Mouse (Mus musculus) lung, postnatal 0 days (tissue): Measurements from ENCODE around the gene Zfp655. TPM values are rescaled to one million over a fixed set of nuclear protein-coding genes. Genes with fewer than 3 reads are reported as not detected.
A peak's percentile ranks its signal among the peaks of the same experiment; 100 is the strongest.

Experiments used
- ATAC-seq: fragments of 200-750 bp; cut with Nextera tagmentation; 2 replicates; pipeline ENCODE4 v1.8.0; 2017; ENCODE audit warnings: moderate library complexity
- DNase-seq: peaks from one replicate; pipeline ENCODE4 v3.0.0-alpha.2; 2016; ENCODE audit warnings: low spot score
- H3K27ac ChIP-seq: fragments of 300-500 bp; sonication (generic); 2 replicates; pipeline ENCODE4 v1.5.1; 2014; ENCODE audit warnings: antibody characterized with exemption, mild to moderate bottlenecking, low read length, mixed read lengths
- H3K27me3 ChIP-seq: fragments of 300-500 bp; sonication (generic); replicated peaks from 2 replicates; pipeline ENCODE4 v1.6.1; 2014; ENCODE audit warnings: low read length, mixed read lengths; ENCODE audit not compliant: insufficient read depth
- H3K36me3 ChIP-seq: fragments of 300-500 bp; sonication (generic); 2 replicates; pipeline ENCODE4 v1.6.1; 2014; ENCODE audit warnings: low read length, mixed read lengths; ENCODE audit not compliant: insufficient read depth
- H3K4me1 ChIP-seq: fragments of 300-500 bp; sonication (generic); 2 replicates; pipeline ENCODE4 v1.6.1; 2014; ENCODE audit warnings: antibody characterized with exemption, low read depth, low read length, mixed read lengths; ENCODE audit not compliant: insufficient read depth
- H3K4me2 ChIP-seq: fragments of 300-500 bp; sonication (generic); replicated peaks from 2 replicates; pipeline ENCODE4 v1.6.1; 2014; ENCODE audit warnings: low read depth, mild to moderate bottlenecking, low read length, moderate library complexity, mixed read lengths
- H3K4me3 ChIP-seq: fragments of 300-500 bp; sonication (generic); 2 replicates; pipeline ENCODE4 v1.5.1; 2014; ENCODE audit warnings: low read depth, low read length
- H3K9ac ChIP-seq: fragments of 300-500 bp; sonication (generic); replicated peaks from 2 replicates; pipeline ENCODE4 v1.6.1; 2014; ENCODE audit warnings: low read depth, mild to moderate bottlenecking
- H3K9me3 ChIP-seq: fragments of 300-500 bp; sonication (generic); 2 replicates; pipeline ENCODE4 v1.6.1; 2016; ENCODE audit warnings: low read length, mixed read lengths
- CTCF ChIP-seq: IDR thresholded peaks from 2 replicates; pipeline ENCODE4 v1.5.1; 2016; ENCODE audit warnings: antibody characterized with exemption, mild to moderate bottlenecking
- EP300 ChIP-seq: IDR thresholded peaks from 2 replicates; pipeline ENCODE4 v1.6.1; 2016; ENCODE audit warnings: antibody characterized with exemption, mild to moderate bottlenecking, control low read depth
- WGBS: fragments of 180-500 bp; shearing (Covaris S2); extraction: QIAGEN DNeasy Blood & Tissue Kit; methylation state at CpG from one replicate; pipeline ENCODE4 v1.1.7; 2014; 5-methylcytosine and 5-hydroxymethylcytosine counted together
- polyA plus RNA-seq: library from polyadenylated mRNA; unstranded; fragments of >200 nt; fragmentation: Nextera tagmentation; extraction: Ambion mirVana; gene quantifications from 2 replicates; pipeline ENCODE4 v1.2.1, GENCODE M21; 2015

The Zfp655 gene
- polyA plus RNA-seq, 1 experiment from 2014 or later, result 32.1 TPM

GRCm38 (mm10) chr5:145280371-145281143, 49.0 kb downstream of the Zfp655 start, which contains the start of gene Zscan25:
Gene Zscan25 (plus strand): TSS chr5:145280500.
- Histone ChIP-seq H3K4me1 (no peaks in the 10 kb centered on the region; the same call in 1 of the 2 replicates), H3K36me3 (0 out of 2 replicates have a peak, but pooled peaks cover 6% of the 10 kb centered on the region), H3K4me3 (peak within 1 kb of the TSS; percentile 73), H3K9me3 (no peaks in the 10 kb centered on the region), H3K27ac (peak within 1 kb of the TSS; percentile 90), H3K27me3 (no peaks in the 10 kb centered on the region), H3K4me2 (peak within 1 kb of the TSS; percentile 75), H3K9ac (peak within 1 kb of the TSS; percentile 88)
- no peak for TF ChIP-seq CTCF
- TF ChIP-seq EP300, result no peak
- DNase-seq (peak; percentile 96), ATAC-seq (peak; percentile 100)
- WGBS, result under 1% methylated on average over 50 of the region's 50 CpGs

- Histone ChIP-seq H3K27me3 (no peaks in the 10 kb centered on the region), H3K27ac (no peak overlapping the region), H3K4me1 (no peaks in the 10 kb centered on the region), H3K4me2 (no peak overlapping the region), H3K4me3 (no peak overlapping the region), H3K36me3 (peaks cover 43% of the 10 kb centered on the region), H3K9ac (no peak overlapping the region), H3K9me3 (no peaks in the 10 kb centered on the region)
- TF ChIP-seq EP300 (no peak), CTCF (no peak)
- 92% methylated on average over 5 of the region's 5 CpGs for WGBS
- DNase-seq, result no peak
- ATAC-seq, result no peak
These were observed 56.9 kb downstream of the Zfp655 start for GRCm38 (mm10) chr5:145288382-145288781.

- no peak overlapping the region for H3K27ac ChIP-seq
- no peak overlapping the region for H3K4me3 ChIP-seq
- H3K9ac ChIP-seq, result no peak overlapping the region
- WGBS, result 99% methylated on average over 15 of the region's 16 CpGs
- TF ChIP-seq CTCF, result no peak
- TF ChIP-seq EP300, result no peak
- H3K4me1 ChIP-seq, result no peaks in the 10 kb centered on the region
- no peaks in the 10 kb centered on the region for H3K27me3 ChIP-seq
- DNase-seq, result no peak
- no peak overlapping the region for H3K4me2 ChIP-seq
- ATAC-seq, result no peak
- no peaks in the 10 kb centered on the region for H3K9me3 ChIP-seq
- peaks cover 37% of the 10 kb centered on the region for H3K36me3 ChIP-seq
These were observed 59.2 kb downstream of the Zfp655 start for GRCm38 (mm10) chr5:145290697-145291096.

GRCm38 (mm10) chr5:145292398-145292797, 60.9 kb downstream of the Zfp655 start:
- Histone ChIP-seq H3K9ac (no peak overlapping the region), H3K4me3 (no peak overlapping the region), H3K27me3 (no peaks in the 10 kb centered on the region), H3K9me3 (no peaks in the 10 kb centered on the region), H3K4me2 (no peak overlapping the region), H3K4me1 (no peaks in the 10 kb centered on the region), H3K27ac (no peak overlapping the region), H3K36me3 (peaks cover 32% of the 10 kb centered on the region)
- TF ChIP-seq CTCF (no peak), EP300 (no peak)
- DNase-seq (no peak), ATAC-seq (no peak)
- 93% methylated on average over 6 of the region's 6 CpGs for WGBS

Other genes starting within 250 kb of the Zfp655 start
- gene Gm4871, start 199.0 kb upstream of the Zfp655 start, polyA plus RNA-seq, result not detected in 2 replicates
- 0.56 and 0.73 TPM in 2 replicates for gene 1700018F24Rik, start 188.7 kb upstream of the Zfp655 start, polyA plus RNA-seq
- gene Arpc1a, start 147.9 kb upstream of the Zfp655 start, polyA plus RNA-seq, result 127 and 129 TPM in 2 replicates
- not detected in 2 replicates for gene Kpna7, start 147.7 kb upstream of the Zfp655 start, polyA plus RNA-seq
- gene Arpc1b, start 117.5 kb upstream of the Zfp655 start, polyA plus RNA-seq, result 451 and 467 TPM in 2 replicates
- gene Pdap1, start 91.5 kb upstream of the Zfp655 start, polyA plus RNA-seq, result 47.9 and 51.1 TPM in 2 replicates
- gene Bud31, start 91.4 kb upstream of the Zfp655 start, polyA plus RNA-seq, result 152 TPM in 2 replicates
- gene Ptcd1, start 64.6 kb upstream of the Zfp655 start, polyA plus RNA-seq, result 12.0 and 13.0 TPM in 2 replicates
- gene Cpsf4, start 64.5 kb upstream of the Zfp655 start, polyA plus RNA-seq, result 22.9 and 25.9 TPM in 2 replicates
- gene Atp5j2, start 39.7 kb upstream of the Zfp655 start, polyA plus RNA-seq, result 374 and 396 TPM in 2 replicates
- gene Zkscan14, start 29.8 kb upstream of the Zfp655 start, polyA plus RNA-seq, result 13.0 and 13.9 TPM in 2 replicates
- gene Zkscan5, start 27.2 kb upstream of the Zfp655 start, polyA plus RNA-seq, result 7.5 and 8.1 TPM in 2 replicates
- 0.51 and 0.54 TPM in 2 replicates for gene Zscan25, start 48.8 kb downstream of the Zfp655 start, polyA plus RNA-seq
- gene Cyp3a57, start 113.6 kb downstream of the Zfp655 start, polyA plus RNA-seq, result not detected in 2 replicates
- not detected in 2 replicates for gene Cyp3a16, start 238.0 kb downstream of the Zfp655 start, polyA plus RNA-seq